Mouse (Mus musculus) megakaryocyte-erythroid progenitor cell, adult 5 weeks (primary cell): Measurements from ENCODE around the gene Gm21103. TPM values are rescaled to one million over a fixed set of nuclear protein-coding genes. Genes with fewer than 3 reads are reported as not detected.

Experiments
- polyA plus RNA-seq: library from polyadenylated mRNA; stranded (reverse); fragments of >175 nt; gene quantifications from 2 replicates; pipeline ENCODE4 v1.2.3, GENCODE M21; 2012

Gene Gm21103
- not detected in 2 replicates for polyA plus RNA-seq

DNA sequence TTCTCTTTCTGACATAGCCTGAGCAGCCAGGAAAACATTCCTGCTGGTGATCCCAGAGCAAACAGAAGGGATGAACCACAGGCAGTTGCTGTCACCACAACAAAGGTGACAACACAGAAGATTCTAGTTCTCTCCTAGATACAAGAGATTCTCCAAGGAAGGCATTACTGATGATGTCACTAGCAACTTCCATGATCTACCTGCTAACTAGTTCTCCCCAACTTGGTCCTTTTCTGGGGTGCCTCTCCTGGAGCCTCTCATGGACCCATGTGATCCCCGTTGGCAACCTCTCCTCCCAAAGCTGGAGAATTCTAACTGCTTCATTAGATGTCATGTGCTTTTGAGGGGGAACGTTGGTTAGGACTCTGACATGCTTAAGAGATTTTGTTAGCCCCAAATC lies at the start of gene Gm21103:
Gene Gm21103, minus strand, starts transcription at position 101 of the 400 bp plus-strand sequence.

DNA sequence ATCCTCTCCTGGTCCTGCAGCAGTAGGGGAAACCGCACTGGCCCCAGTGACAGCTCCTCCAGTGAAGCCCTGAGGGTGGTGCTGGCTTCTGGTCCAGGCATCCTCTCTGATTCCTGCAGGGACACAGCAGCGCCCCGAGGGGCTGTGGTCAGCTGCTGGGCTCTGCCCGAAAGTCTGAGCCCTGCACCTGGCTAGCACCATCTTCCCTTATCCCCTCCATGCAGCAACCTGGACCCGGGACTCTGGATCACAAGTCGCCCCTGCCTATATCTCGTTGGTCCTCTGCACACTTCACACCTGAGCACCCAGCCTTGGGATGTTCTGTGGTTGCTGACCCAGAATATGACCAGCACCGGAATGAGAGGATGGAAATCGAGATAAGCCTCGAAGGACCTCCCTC lies 38.9 kb upstream of the Gm21103 start, which contains the start of gene Gm3618:
Gene Gm3618, minus strand, starts transcription at position 101 of the 400 bp plus-strand sequence.

DNA sequence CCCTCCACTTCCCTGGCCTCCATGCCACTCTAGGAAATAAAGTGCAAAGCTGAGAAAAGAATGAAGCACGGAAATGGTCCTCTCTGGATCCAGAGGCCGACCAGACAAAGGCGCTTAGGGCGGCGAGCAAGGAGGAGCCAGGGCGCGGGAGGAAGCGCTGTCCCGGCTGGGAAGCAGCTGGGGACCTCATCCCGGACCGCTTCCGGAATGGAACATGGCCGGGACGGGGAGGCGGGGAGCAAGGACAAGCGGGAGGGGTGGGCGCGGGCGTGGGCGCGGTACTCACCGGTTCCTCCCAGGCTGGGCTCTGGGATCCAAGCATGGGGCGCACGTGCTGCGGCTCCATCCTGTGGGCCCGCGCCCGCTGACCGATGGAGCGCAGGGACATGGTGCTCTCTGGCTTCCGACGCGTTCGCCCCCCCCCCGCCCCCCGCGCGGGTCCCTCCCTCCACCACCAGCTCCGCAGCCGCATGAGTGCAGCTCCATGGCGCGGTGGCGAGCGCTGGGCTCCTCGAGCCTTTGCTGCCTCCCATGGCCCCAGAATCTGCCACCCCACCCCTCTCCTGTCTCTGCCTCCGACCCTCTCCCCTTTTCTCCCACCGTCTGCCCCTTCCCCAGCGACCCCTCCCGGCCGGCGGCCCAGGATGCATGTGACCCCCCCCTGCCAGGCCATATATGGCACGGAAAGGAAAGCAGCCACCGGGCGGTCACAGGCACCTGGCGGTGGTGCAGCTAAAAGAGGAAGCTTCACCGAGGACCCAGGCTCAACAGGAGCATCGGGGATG lies 17.5 kb downstream of the Gm21103 start, which contains the start of gene Gm3411:
Gene Gm3411, minus strand, starts transcription at position 320 of the 785 bp plus-strand sequence.

Other genes starting within 250 kb of the Gm21103 start
- gene Gm6337, start 246.6 kb downstream of the Gm21103 start, polyA plus RNA-seq: not detected in 2 replicates
- 0.22 TPM in 1 of 2 replicates, not detected in the other for gene Gm8206, start 210.9 kb downstream of the Gm21103 start, polyA plus RNA-seq
- 0.09 TPM in 1 of 2 replicates, not detected in the other for gene Gm3468, start 196.2 kb downstream of the Gm21103 start, polyA plus RNA-seq
- not detected in 2 replicates for gene Gm3476, start 179.0 kb downstream of the Gm21103 start, polyA plus RNA-seq
- not detected in 2 replicates for gene Gm21560, start 85.6 kb downstream of the Gm21103 start, polyA plus RNA-seq
- gene Gm3411, start 17.6 kb downstream of the Gm21103 start, polyA plus RNA-seq: not detected in 2 replicates
- gene Gm3618, start 38.8 kb upstream of the Gm21103 start, polyA plus RNA-seq: not detected in 2 replicates
- not detected in 2 replicates for gene Gm16440, start 85.5 kb upstream of the Gm21103 start, polyA plus RNA-seq
- not detected in 2 replicates for gene Gm3591, start 107.6 kb upstream of the Gm21103 start, polyA plus RNA-seq
- gene Gm3594, start 139.8 kb upstream of the Gm21103 start, polyA plus RNA-seq: not detected in 2 replicates
- gene Gm8356, start 232.4 kb upstream of the Gm21103 start, polyA plus RNA-seq: 0.24 TPM in 1 of 2 replicates, not detected in the other